Mouse (Mus musculus): Measurements from ENCODE around the gene 4930469K13Rik. TPM values are rescaled to one million over a fixed set of nuclear protein-coding genes. Genes with fewer than 3 reads are reported as not detected.
"Not testable (repeated sequence)": the region's sequence is repeated elsewhere in the genome, so short reads cannot be mapped to it uniquely, and the experiment has no call there.

The 4930469K13Rik gene
- 0.91 and 1.1 TPM in 2 replicates for polyA plus RNA-seq (2014; fragmentation: Nextera tagmentation; extraction: Ambion mirVana)

- Histone ChIP-seq H3K9me3 (ENCODE audit: control insufficient read depth, low read depth, low read length) (no peaks in the 10 kb centered on the region), H3K4me3 (ENCODE audit: low read depth, low read length) (no peak within 1 kb of the TSS), H3K27ac (ENCODE audit: low read length) (no peak within 1 kb of the TSS), H3K36me3 (ENCODE audit: control insufficient read depth, insufficient read depth, low read length) (no peaks in the 10 kb centered on the region), H3K27me3 (ENCODE audit: control insufficient read depth, insufficient read depth, low read length) (no peaks in the 10 kb centered on the region), H3K4me1 (ENCODE audit: control insufficient read depth, insufficient read depth, low read length) (no peaks in the 10 kb centered on the region), H3K9ac (replicated peaks; ENCODE audit: low read depth, low read length) (no peak within 1 kb of the TSS), H3K4me2 (replicated peaks; ENCODE audit: low read depth, low read length) (no peak within 1 kb of the TSS)
- ATAC-seq (ENCODE audit: insufficient number of reproducible peaks, insufficient read depth, low FRiP score, low read depth) = no peak
- 81% methylated on average over 10 of the region's 10 CpGs for WGBS
Measured at GRCm38 (mm10) chr11:34098422-34098821, at the start of gene 4930469K13Rik. 4930469K13Rik (minus strand) TSS chr11:34098554.

- H3K9me3 ChIP-seq (ENCODE audit: control insufficient read depth, low read depth, low read length) = no peaks in the 10 kb centered on the region
- ATAC-seq (ENCODE audit: insufficient number of reproducible peaks, insufficient read depth, low FRiP score, low read depth) = no peak
- H3K4me2 ChIP-seq (replicated peaks; ENCODE audit: low read depth, low read length) = no peak overlapping the region
- no peak overlapping the region for H3K4me3 ChIP-seq (ENCODE audit: low read depth, low read length)
- H3K27me3 ChIP-seq (ENCODE audit: control insufficient read depth, insufficient read depth, low read length) = no peaks in the 10 kb centered on the region
- no peaks in the 10 kb centered on the region for H3K36me3 ChIP-seq (ENCODE audit: control insufficient read depth, insufficient read depth, low read length)
- H3K4me1 ChIP-seq (ENCODE audit: control insufficient read depth, insufficient read depth, low read length) = no peaks in the 10 kb centered on the region
- no peak overlapping the region for H3K27ac ChIP-seq (ENCODE audit: low read length)
- no peak overlapping the region for H3K9ac ChIP-seq (replicated peaks; ENCODE audit: low read depth, low read length)
- 72% methylated on average over 5 of the region's 5 CpGs for WGBS
Measured at GRCm38 (mm10) chr11:34146934-34147333, 48.6 kb upstream of the 4930469K13Rik start.

- Histone ChIP-seq H3K27me3 (ENCODE audit: control insufficient read depth, insufficient read depth, low read length) (no peaks in the 10 kb centered on the region), H3K4me1 (ENCODE audit: control insufficient read depth, insufficient read depth, low read length) (no peaks in the 10 kb centered on the region), H3K4me2 (replicated peaks; ENCODE audit: low read depth, low read length) (no peak overlapping the region), H3K36me3 (ENCODE audit: control insufficient read depth, insufficient read depth, low read length) (no peaks in the 10 kb centered on the region), H3K9me3 (ENCODE audit: control insufficient read depth, low read depth, low read length) (no peaks in the 10 kb centered on the region), H3K27ac (ENCODE audit: low read length) (no peak overlapping the region), H3K4me3 (ENCODE audit: low read depth, low read length) (no peak overlapping the region), H3K9ac (replicated peaks; ENCODE audit: low read depth, low read length) (no peak overlapping the region)
- no peak for ATAC-seq (ENCODE audit: insufficient number of reproducible peaks, insufficient read depth, low FRiP score, low read depth)
- WGBS = 69% methylated on average over 4 of the region's 4 CpGs
Measured at GRCm38 (mm10) chr11:34144421-34144820, 46.1 kb upstream of the 4930469K13Rik start.

GRCm38 (mm10) chr11:34143984-34144383, 45.6 kb upstream of the 4930469K13Rik start:
- H3K27me3 ChIP-seq (ENCODE audit: control insufficient read depth, insufficient read depth, low read length) = no peaks in the 10 kb centered on the region
- no peaks in the 10 kb centered on the region for H3K36me3 ChIP-seq (ENCODE audit: control insufficient read depth, insufficient read depth, low read length)
- H3K4me1 ChIP-seq (ENCODE audit: control insufficient read depth, insufficient read depth, low read length) = no peaks in the 10 kb centered on the region
- H3K4me3 ChIP-seq (ENCODE audit: low read depth, low read length) = no peak overlapping the region
- WGBS = 67% methylated on average over 5 of the region's 5 CpGs
- H3K27ac ChIP-seq (ENCODE audit: low read length) = no peak overlapping the region
- H3K9me3 ChIP-seq (ENCODE audit: control insufficient read depth, low read depth, low read length) = no peaks in the 10 kb centered on the region
- no peak overlapping the region for H3K4me2 ChIP-seq (replicated peaks; ENCODE audit: low read depth, low read length)
- H3K9ac ChIP-seq (replicated peaks; ENCODE audit: low read depth, low read length) = no peak overlapping the region
- no peak for ATAC-seq (ENCODE audit: insufficient number of reproducible peaks, insufficient read depth, low FRiP score, low read depth)

GRCm38 (mm10) chr11:34139296-34139695, 40.9 kb upstream of the 4930469K13Rik start:
- no peak overlapping the region for H3K27ac ChIP-seq (ENCODE audit: low read length)
- WGBS = 90% methylated on average over 8 of the region's 8 CpGs
- H3K27me3 ChIP-seq (ENCODE audit: control insufficient read depth, insufficient read depth, low read length) = no peaks in the 10 kb centered on the region
- H3K4me3 ChIP-seq (ENCODE audit: low read depth, low read length) = no peak overlapping the region
- H3K9me3 ChIP-seq (ENCODE audit: control insufficient read depth, low read depth, low read length) = no peaks in the 10 kb centered on the region
- H3K9ac ChIP-seq (replicated peaks; ENCODE audit: low read depth, low read length) = no peak overlapping the region
- no peaks in the 10 kb centered on the region for H3K4me1 ChIP-seq (ENCODE audit: control insufficient read depth, insufficient read depth, low read length)
- no peak overlapping the region for H3K4me2 ChIP-seq (replicated peaks; ENCODE audit: low read depth, low read length)
- ATAC-seq (ENCODE audit: insufficient number of reproducible peaks, insufficient read depth, low FRiP score, low read depth) = no peak
- no peaks in the 10 kb centered on the region for H3K36me3 ChIP-seq (ENCODE audit: control insufficient read depth, insufficient read depth, low read length)

- H3K27ac ChIP-seq (ENCODE audit: low read length) = no peak overlapping the region
- no peak overlapping the region for H3K4me2 ChIP-seq (replicated peaks; ENCODE audit: low read depth, low read length)
- no peak overlapping the region for H3K9ac ChIP-seq (replicated peaks; ENCODE audit: low read depth, low read length)
- H3K9me3 ChIP-seq (ENCODE audit: control insufficient read depth, low read depth, low read length) = no peaks in the 10 kb centered on the region
- ATAC-seq (ENCODE audit: insufficient number of reproducible peaks, insufficient read depth, low FRiP score, low read depth) = no peak
- H3K4me1 ChIP-seq (ENCODE audit: control insufficient read depth, insufficient read depth, low read length) = no peaks in the 10 kb centered on the region
- H3K36me3 ChIP-seq (ENCODE audit: control insufficient read depth, insufficient read depth, low read length) = no peaks in the 10 kb centered on the region
- H3K27me3 ChIP-seq (ENCODE audit: control insufficient read depth, insufficient read depth, low read length) = no peaks in the 10 kb centered on the region
- no peak overlapping the region for H3K4me3 ChIP-seq (ENCODE audit: low read depth, low read length)
- 82% methylated on average over 2 of the region's 2 CpGs for WGBS
Measured at GRCm38 (mm10) chr11:34128412-34128811, 30.1 kb upstream of the 4930469K13Rik start.

GRCm38 (mm10) chr11:34125727-34126126, 27.4 kb upstream of the 4930469K13Rik start:
- H3K4me1 ChIP-seq (ENCODE audit: control insufficient read depth, insufficient read depth, low read length); H3K9me3 ChIP-seq (ENCODE audit: control insufficient read depth, low read depth, low read length); H3K27me3 ChIP-seq (ENCODE audit: control insufficient read depth, insufficient read depth, low read length); H3K9ac ChIP-seq (replicated peaks; ENCODE audit: low read depth, low read length); H3K27ac ChIP-seq (ENCODE audit: low read length); H3K4me2 ChIP-seq (replicated peaks; ENCODE audit: low read depth, low read length); ATAC-seq (ENCODE audit: insufficient number of reproducible peaks, insufficient read depth, low FRiP score, low read depth); H3K36me3 ChIP-seq (ENCODE audit: control insufficient read depth, insufficient read depth, low read length); H3K4me3 ChIP-seq (ENCODE audit: low read depth, low read length): not testable (repeated sequence)
- 77% methylated on average over 3 of the region's 3 CpGs for WGBS

GRCm38 (mm10) chr11:34124852-34125251, 26.5 kb upstream of the 4930469K13Rik start:
- no peak for ATAC-seq (ENCODE audit: insufficient number of reproducible peaks, insufficient read depth, low FRiP score, low read depth)
- WGBS = 40% methylated on average over 7 of the region's 7 CpGs

GRCm38 (mm10) chr11:34123147-34123546, 24.8 kb upstream of the 4930469K13Rik start:
- no peak overlapping the region for H3K4me3 ChIP-seq (ENCODE audit: low read depth, low read length)
- 9% methylated on average over 2 of the region's 2 CpGs for WGBS
- no peak overlapping the region for H3K4me2 ChIP-seq (replicated peaks; ENCODE audit: low read depth, low read length)
- H3K36me3 ChIP-seq (ENCODE audit: control insufficient read depth, insufficient read depth, low read length) = no peaks in the 10 kb centered on the region
- H3K27me3 ChIP-seq (ENCODE audit: control insufficient read depth, insufficient read depth, low read length) = no peaks in the 10 kb centered on the region
- no peaks in the 10 kb centered on the region for H3K4me1 ChIP-seq (ENCODE audit: control insufficient read depth, insufficient read depth, low read length)
- H3K9ac ChIP-seq (replicated peaks; ENCODE audit: low read depth, low read length) = no peak overlapping the region
- H3K27ac ChIP-seq (ENCODE audit: low read length) = no peak overlapping the region
- H3K9me3 ChIP-seq (ENCODE audit: control insufficient read depth, low read depth, low read length) = no peaks in the 10 kb centered on the region
- ATAC-seq (ENCODE audit: insufficient number of reproducible peaks, insufficient read depth, low FRiP score, low read depth) = no peak

More at GRCm38 (mm10) chr11:34124852-34125251, 26.5 kb upstream of the 4930469K13Rik start:
- H3K36me3 ChIP-seq (ENCODE audit: control insufficient read depth, insufficient read depth, low read length) = no peaks in the 10 kb centered on the region
- no peaks in the 10 kb centered on the region for H3K27me3 ChIP-seq (ENCODE audit: control insufficient read depth, insufficient read depth, low read length)
- H3K4me1 ChIP-seq (ENCODE audit: control insufficient read depth, insufficient read depth, low read length) = no peaks in the 10 kb centered on the region
- no peak overlapping the region for H3K4me2 ChIP-seq (replicated peaks; ENCODE audit: low read depth, low read length)
- H3K4me3 ChIP-seq (ENCODE audit: low read depth, low read length) = no peak overlapping the region
- no peak overlapping the region for H3K27ac ChIP-seq (ENCODE audit: low read length)
- H3K9me3 ChIP-seq (ENCODE audit: control insufficient read depth, low read depth, low read length) = no peaks in the 10 kb centered on the region
- H3K9ac ChIP-seq (replicated peaks; ENCODE audit: low read depth, low read length) = no peak overlapping the region

Data from stomach, embryonic 14.5 days (tissue).